Mouse (Mus musculus) left cerebral cortex, adult 2 months (tissue): Measurements from ENCODE around the gene Olfr1251. TPM values are rescaled to one million over a fixed set of nuclear protein-coding genes. Genes with fewer than 3 reads are reported as not detected.
"Not testable (repeated sequence)": the region's sequence is repeated elsewhere in the genome, so short reads cannot be mapped to it uniquely, and the experiment has no call there.

ENCODE experiments used
- DNase-seq, 2 experiments: peaks; one replicate each; pipeline ENCODE4 v3.0.0; 2021 to 2022; ENCODE audit warnings: low spot score in 2 of 2, mixed read lengths in 1 of 2; ENCODE audit errors: extremely low spot score in 1 of 2
- H3K27ac ChIP-seq: fragments of 200-600 bp; 2 replicates; pipeline ENCODE4 v1.8.1; 2022
- H3K4me3 ChIP-seq: fragments of 200-600 bp; 2 replicates; pipeline ENCODE4 v1.8.1; 2022
- CTCF ChIP-seq: fragments of 200-600 bp; IDR thresholded peaks from 2 replicates; pipeline ENCODE4 v1.8.1; 2022; ENCODE audit warnings: antibody characterized with exemption, mild to moderate bottlenecking, moderate library complexity
- intact Hi-C: fragments of 180-260 bp; cut with DNase I; formaldehyde crosslinking; loops from one replicate; pipeline ENCODE4 v1.15.1; 2025
- long read RNA-seq, 2 experiments: library from polyadenylated mRNA; stranded (forward); transcript quantifications; one replicate each; pipeline ENCODE4 v2.0.0; 2021; ENCODE audit warnings: borderline mapping rate in 2 of 2
- total RNA-seq, 2 experiments: library from RNA; stranded (reverse); gene quantifications; 2 replicates each; pipeline ENCODE4 v1.2.3; 2021

Olfr1251 gene
- total RNA-seq = not detected
- long read RNA-seq, experiment 1 = 0 reads
- long read RNA-seq, experiment 2 = 0 reads

- no peak for TF ChIP-seq CTCF
Observed at GRCm38 (mm10) chr2:89671836-89672235, at the start of gene Olfr1251. Olfr1251 (minus strand) TSS chr2:89671936.

GRCm38 (mm10) chr2:89691980-89692379, 20.2 kb upstream of the Olfr1251 start:
- no peak for DNase-seq
- intact Hi-C loops = no loop called here
- Histone ChIP-seq H3K4me3 (no peak overlapping the region), H3K27ac (no peak overlapping the region)
- TF ChIP-seq CTCF = no peak

More at GRCm38 (mm10) chr2:89671836-89672235, at the start of gene Olfr1251:
- Histone ChIP-seq H3K27ac (no peak within 1 kb of the TSS), H3K4me3 (no peak within 1 kb of the TSS)
- intact Hi-C loops = no loop called here
- no peak for DNase-seq

GRCm38 (mm10) chr2:89661367-89661766, 10.4 kb downstream of the Olfr1251 start, which contains the start of gene Olfr1250:
Olfr1250 (minus strand) TSS chr2:89661467.
- no peak within 1 kb of the TSS for H3K27ac ChIP-seq
- intact Hi-C loops = loop anchor here (5.0 kb wide), 1 partner anchor 34 kb away; no protein-coding TSS in a partner anchor
- no peak for DNase-seq
- no peak for TF ChIP-seq CTCF
- no peak within 1 kb of the TSS for H3K4me3 ChIP-seq

- no peak for TF ChIP-seq CTCF
- no peak within 1 kb of the TSS for H3K27ac ChIP-seq
- H3K4me3 ChIP-seq = no peak within 1 kb of the TSS
- intact Hi-C loops = no loop called here
- DNase-seq = no peak
Observed at GRCm38 (mm10) chr2:89634883-89635282, 36.9 kb downstream of the Olfr1251 start, which contains the start of gene Olfr1249. Olfr1249 (minus strand) TSS chr2:89634983.

- H3K27ac ChIP-seq, intact Hi-C loops, H3K4me3 ChIP-seq, DNase-seq: not testable (repeated sequence)
Observed at GRCm38 (mm10) chr2:89618145-89618544, 53.6 kb downstream of the Olfr1251 start, which contains the start of gene Olfr1248. Olfr1248 (minus strand) TSS chr2:89618245.

Other genes starting within 250 kb of the Olfr1251 start
- not detected for gene Olfr1240, start 228.9 kb downstream of the Olfr1251 start, total RNA-seq
- gene Olfr1241, start 184.8 kb downstream of the Olfr1251 start, total RNA-seq = not detected
- gene Olfr1242, start 173.6 kb downstream of the Olfr1251 start, total RNA-seq = not detected
- gene Olfr1243, start 140.4 kb downstream of the Olfr1251 start, total RNA-seq = not detected
- not detected for gene Olfr1245, start 93.5 kb downstream of the Olfr1251 start, total RNA-seq
- gene Olfr1246, start 78.8 kb downstream of the Olfr1251 start, total RNA-seq = not detected
- gene Olfr1247, start 57.8 kb downstream of the Olfr1251 start, total RNA-seq = under 1 TPM; 0.05 to 0.12 TPM
- gene Olfr1248, start 53.7 kb downstream of the Olfr1251 start, total RNA-seq = not detected
- gene Olfr1249, start 37.0 kb downstream of the Olfr1251 start, total RNA-seq = not detected
- gene Olfr1250, start 10.5 kb downstream of the Olfr1251 start, total RNA-seq = not detected
- gene Olfr1252, start 53.1 kb upstream of the Olfr1251 start, total RNA-seq = not detected
- not detected for gene Olfr1253, start 85.2 kb upstream of the Olfr1251 start, total RNA-seq
- not detected for gene Olfr1254, start 121.7 kb upstream of the Olfr1251 start, total RNA-seq
- gene Olfr1255, start 140.1 kb upstream of the Olfr1251 start, total RNA-seq = not detected
- gene Olfr1256, start 169.6 kb upstream of the Olfr1251 start, total RNA-seq = not detected
- gene Olfr48, start 176.3 kb upstream of the Olfr1251 start, total RNA-seq = not detected
- not detected for gene Olfr1257, start 206.5 kb upstream of the Olfr1251 start, total RNA-seq